Mouse (Mus musculus): ENCODE measurements around the gene Tmem132c. TPM values are rescaled to one million over a fixed set of nuclear protein-coding genes. Genes with fewer than 3 reads are reported as not detected.

Tmem132c gene
- polyA plus RNA-seq, 1 experiment: 0.06 TPM

DNA sequence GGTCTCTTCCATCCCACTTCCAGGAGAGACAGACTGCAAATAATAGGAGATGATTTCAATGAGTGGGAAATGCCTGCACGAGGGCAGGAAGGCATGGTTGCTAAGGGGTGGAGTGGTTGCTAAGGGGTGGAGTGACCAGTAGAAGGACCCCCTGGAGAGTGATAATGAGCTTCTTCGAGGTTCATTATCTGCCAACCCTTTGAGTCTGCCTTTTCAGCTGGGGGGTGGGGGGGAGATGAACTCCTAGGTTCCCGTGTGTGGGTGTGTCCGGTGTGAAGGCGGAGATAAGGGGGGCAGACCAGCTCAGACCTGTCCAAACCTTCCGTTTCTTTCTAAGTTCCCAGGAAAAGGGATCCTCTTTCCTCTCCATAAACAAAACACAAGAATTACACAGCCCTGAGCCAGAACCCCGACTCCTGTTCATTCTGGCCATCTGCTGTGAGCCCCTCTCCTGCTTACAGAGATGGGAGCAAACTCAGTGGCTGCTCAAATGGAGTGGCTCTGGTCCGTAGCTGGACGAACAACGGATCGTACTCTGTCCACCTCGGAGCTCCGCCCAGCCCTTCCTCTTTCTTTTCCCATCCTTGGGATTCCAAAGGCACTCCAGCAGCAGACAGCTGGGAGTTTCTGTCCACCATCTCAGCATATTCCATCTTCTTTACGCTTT lies 13.5 kb upstream of the Tmem132c start:
- no peaks in the 10 kb centered on the region for H3K79me3 ChIP-seq (ENCODE audit: low read depth)
- no peak for TF ChIP-seq MAX (IDR thresholded peaks at IDR 0.05)
- no peak for TF ChIP-seq MYOD1 (IDR thresholded peaks at IDR 0.05; ENCODE audit: control insufficient read depth, insufficient read length, low read depth)
- TF ChIP-seq USF1 (IDR thresholded peaks at IDR 0.05; ENCODE audit: low read depth): no peak
- TF ChIP-seq CTCF (IDR thresholded peaks at IDR 0.05; ENCODE audit: control insufficient read depth, insufficient read depth, insufficient read length): no peak
- TF ChIP-seq CEBPB (IDR thresholded peaks at IDR 0.05; ENCODE audit: low read depth): no peak
- TF ChIP-seq FOSL1 (IDR thresholded peaks at IDR 0.05; ENCODE audit: insufficient read depth, low read length, poor library complexity, severe bottlenecking): no peak
- TF ChIP-seq MYOG (IDR thresholded peaks at IDR 0.05; ENCODE audit: control insufficient read depth, extremely low read depth, insufficient read length): no peak
- H3ac ChIP-seq (ENCODE audit: control insufficient read depth, insufficient read length, low read depth): no peak overlapping the region
- H3K36me3 ChIP-seq (ENCODE audit: control insufficient read depth, insufficient read depth): no peaks in the 10 kb centered on the region
- H3K79me2 ChIP-seq (ENCODE audit: control insufficient read depth, insufficient read depth): no peaks in the 10 kb centered on the region
- no peaks in the 10 kb centered on the region for H3K27me3 ChIP-seq (ENCODE audit: control insufficient read depth, insufficient read depth, insufficient read length)
- H3K4me3 ChIP-seq (ENCODE audit: insufficient read depth, poor library complexity, severe bottlenecking): no peak overlapping the region

GRCm38 (mm10) chr5:127234715-127235114 lies 6.9 kb upstream of the Tmem132c start:
- Histone ChIP-seq H3K36me3 (ENCODE audit: control insufficient read depth, insufficient read depth) (no peaks in the 10 kb centered on the region), H3K79me3 (ENCODE audit: low read depth) (no peaks in the 10 kb centered on the region), H3K4me3 (ENCODE audit: insufficient read depth, poor library complexity, severe bottlenecking) (no peak overlapping the region), H3K27me3 (ENCODE audit: control insufficient read depth, insufficient read depth, insufficient read length) (no peaks in the 10 kb centered on the region), H3K79me2 (ENCODE audit: control insufficient read depth, insufficient read depth) (no peaks in the 10 kb centered on the region), H3ac (ENCODE audit: control insufficient read depth, insufficient read length, low read depth) (no peak overlapping the region)
- TF ChIP-seq CTCF (IDR thresholded peaks at IDR 0.05; ENCODE audit: control insufficient read depth, insufficient read depth, insufficient read length): no peak
- no peak for TF ChIP-seq CEBPB (IDR thresholded peaks at IDR 0.05; ENCODE audit: low read depth)
- no peak for TF ChIP-seq MAX (IDR thresholded peaks at IDR 0.05)
- TF ChIP-seq FOSL1 (IDR thresholded peaks at IDR 0.05; ENCODE audit: insufficient read depth, low read length, poor library complexity, severe bottlenecking): no peak
- TF ChIP-seq MYOD1 (IDR thresholded peaks at IDR 0.05; ENCODE audit: control insufficient read depth, insufficient read length, low read depth): no peak
- TF ChIP-seq MYOG (IDR thresholded peaks at IDR 0.05; ENCODE audit: control insufficient read depth, extremely low read depth, insufficient read length): no peak
- TF ChIP-seq USF1 (IDR thresholded peaks at IDR 0.05; ENCODE audit: low read depth): no peak

DNA sequence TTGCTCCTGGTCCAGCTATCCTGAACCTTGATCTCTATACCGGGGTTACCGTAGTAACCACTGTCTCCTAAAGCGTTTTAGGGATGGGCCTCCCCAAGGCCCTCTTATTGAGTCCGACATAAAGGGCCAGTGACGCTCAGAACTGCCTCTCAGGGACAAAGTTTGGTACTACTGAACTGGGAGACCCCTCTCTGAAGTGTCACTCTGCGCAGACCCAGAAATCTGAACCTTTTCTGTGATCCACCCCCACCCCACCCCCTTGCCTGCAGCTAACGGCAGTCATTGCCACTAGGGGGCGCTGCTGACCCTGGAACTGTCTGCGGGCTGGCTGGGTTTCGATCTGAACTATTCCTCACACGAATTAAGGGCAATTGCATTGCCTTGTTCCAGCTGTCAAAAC lies 6.4 kb upstream of the Tmem132c start:
- Histone ChIP-seq H3K4me3 (ENCODE audit: insufficient read depth, poor library complexity, severe bottlenecking) (no peak overlapping the region), H3K36me3 (ENCODE audit: control insufficient read depth, insufficient read depth) (no peaks in the 10 kb centered on the region), H3K79me3 (ENCODE audit: low read depth) (no peaks in the 10 kb centered on the region), H3K79me2 (ENCODE audit: control insufficient read depth, insufficient read depth) (no peaks in the 10 kb centered on the region), H3K27me3 (ENCODE audit: control insufficient read depth, insufficient read depth, insufficient read length) (no peaks in the 10 kb centered on the region), H3ac (ENCODE audit: control insufficient read depth, insufficient read length, low read depth) (no peak overlapping the region)
- no peak for TF ChIP-seq USF1 (IDR thresholded peaks at IDR 0.05; ENCODE audit: low read depth)

GRCm38 (mm10) chr5:127239706-127240105 lies 1.9 kb upstream of the Tmem132c start:
- no peak overlapping the region for H3K4me3 ChIP-seq (ENCODE audit: insufficient read depth, poor library complexity, severe bottlenecking)
- no peak for TF ChIP-seq FOSL1 (IDR thresholded peaks at IDR 0.05; ENCODE audit: insufficient read depth, low read length, poor library complexity, severe bottlenecking)
- TF ChIP-seq CTCF (IDR thresholded peaks at IDR 0.05; ENCODE audit: control insufficient read depth, insufficient read depth, insufficient read length): no peak
- TF ChIP-seq MYOG (IDR thresholded peaks at IDR 0.05; ENCODE audit: control insufficient read depth, extremely low read depth, insufficient read length): no peak
- no peak for TF ChIP-seq CEBPB (IDR thresholded peaks at IDR 0.05; ENCODE audit: low read depth)
- no peak for TF ChIP-seq USF1 (IDR thresholded peaks at IDR 0.05; ENCODE audit: low read depth)
- TF ChIP-seq MYOD1 (IDR thresholded peaks at IDR 0.05; ENCODE audit: control insufficient read depth, insufficient read length, low read depth): no peak
- no peak for TF ChIP-seq MAX (IDR thresholded peaks at IDR 0.05)
- no peak overlapping the region for H3ac ChIP-seq (ENCODE audit: control insufficient read depth, insufficient read length, low read depth)
- H3K36me3 ChIP-seq (ENCODE audit: control insufficient read depth, insufficient read depth): no peaks in the 10 kb centered on the region
- no peaks in the 10 kb centered on the region for H3K79me3 ChIP-seq (ENCODE audit: low read depth)
- H3K27me3 ChIP-seq (ENCODE audit: control insufficient read depth, insufficient read depth, insufficient read length): no peaks in the 10 kb centered on the region
- no peaks in the 10 kb centered on the region for H3K79me2 ChIP-seq (ENCODE audit: control insufficient read depth, insufficient read depth)

DNA sequence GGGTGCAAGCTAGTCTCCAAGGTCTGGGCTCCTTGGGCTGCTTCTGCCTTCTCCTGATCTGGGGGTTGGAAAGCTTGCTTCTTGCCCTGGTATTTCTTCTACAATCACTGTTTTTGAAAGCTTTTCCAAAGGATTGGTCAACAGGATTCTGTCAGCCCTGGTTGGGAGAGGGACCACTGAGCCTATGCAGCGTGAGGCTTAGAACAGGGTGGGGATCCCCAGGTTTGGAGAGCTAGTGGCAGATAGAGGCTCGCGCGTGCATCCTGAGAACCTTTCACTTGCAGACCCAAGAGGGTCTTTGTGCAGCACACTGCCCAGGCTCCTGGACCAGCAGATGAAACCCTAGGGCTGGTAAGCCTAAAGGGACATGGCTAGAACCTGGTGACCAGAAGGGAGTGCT lies 962 bp upstream of the Tmem132c start:
- no peaks in the 10 kb centered on the region for H3K79me3 ChIP-seq (ENCODE audit: low read depth)
- TF ChIP-seq MAX (IDR thresholded peaks at IDR 0.05) (no peak), MYOG (IDR thresholded peaks at IDR 0.05; ENCODE audit: control insufficient read depth, extremely low read depth, insufficient read length) (no peak), CEBPB (IDR thresholded peaks at IDR 0.05; ENCODE audit: low read depth) (no peak), MYOD1 (IDR thresholded peaks at IDR 0.05; ENCODE audit: control insufficient read depth, insufficient read length, low read depth) (no peak), USF1 (IDR thresholded peaks at IDR 0.05; ENCODE audit: low read depth) (no peak), CTCF (IDR thresholded peaks at IDR 0.05; ENCODE audit: control insufficient read depth, insufficient read depth, insufficient read length) (no peak), FOSL1 (IDR thresholded peaks at IDR 0.05; ENCODE audit: insufficient read depth, low read length, poor library complexity, severe bottlenecking) (no peak)
- no peaks in the 10 kb centered on the region for H3K27me3 ChIP-seq (ENCODE audit: control insufficient read depth, insufficient read depth, insufficient read length)
- no peaks in the 10 kb centered on the region for H3K36me3 ChIP-seq (ENCODE audit: control insufficient read depth, insufficient read depth)
- H3ac ChIP-seq (ENCODE audit: control insufficient read depth, insufficient read length, low read depth): no peak overlapping the region
- no peaks in the 10 kb centered on the region for H3K79me2 ChIP-seq (ENCODE audit: control insufficient read depth, insufficient read depth)
- H3K4me3 ChIP-seq (ENCODE audit: insufficient read depth, poor library complexity, severe bottlenecking): no peak overlapping the region
